Mouse (Mus musculus): Measurements from ENCODE around the gene Slc4a10. TPM values are rescaled to one million over a fixed set of nuclear protein-coding genes. Genes with fewer than 3 reads are reported as not detected.

Slc4a10 gene
- polyA plus RNA-seq, 1 experiment from 2014 or later, result 4.0 TPM

- H3K4me1 ChIP-seq, result peaks cover 11% of the 10 kb centered on the region
- H3K27me3 ChIP-seq, result no peaks in the 10 kb centered on the region
- 89% methylated on average over 7 of the region's 7 CpGs for WGBS
- no peaks in the 10 kb centered on the region for H3K9me3 ChIP-seq (replicated peaks)
- H3K27ac ChIP-seq, result no peak overlapping the region
- no peak overlapping the region for H3K9ac ChIP-seq
- H3K36me3 ChIP-seq (ENCODE audit: poor library complexity, severe bottlenecking), result no peaks in the 10 kb centered on the region
- no peak overlapping the region for H3K4me3 ChIP-seq
- no peak for ATAC-seq
- H3K4me2 ChIP-seq, result no peak overlapping the region
Observed at GRCm38 (mm10) chr2:62357259-62357658, 311.0 kb downstream of the Slc4a10 start.

- no peaks in the 10 kb centered on the region for H3K36me3 ChIP-seq (ENCODE audit: poor library complexity, severe bottlenecking)
- 81% methylated on average over 6 of the region's 6 CpGs for whole genome bisulfite sequencing
- no peak overlapping the region for H3K4me2 ChIP-seq
- no peaks in the 10 kb centered on the region for H3K9me3 ChIP-seq (replicated peaks)
- H3K9ac ChIP-seq, result no peak overlapping the region
- no peak overlapping the region for H3K4me3 ChIP-seq
- H3K4me1 ChIP-seq, result peaks cover under 1% of the 10 kb centered on the region; the same call in 1 of the 2 replicates
- ATAC-seq, result no peak
- H3K27ac ChIP-seq, result no peak overlapping the region
- no peaks in the 10 kb centered on the region for H3K27me3 ChIP-seq
Observed at GRCm38 (mm10) chr2:62360872-62361271, 314.6 kb downstream of the Slc4a10 start.

GRCm38 (mm10) chr2:62361514-62361913 is 315.3 kb downstream of the Slc4a10 start:
- no peak overlapping the region for H3K4me3 ChIP-seq
- H3K27me3 ChIP-seq, result no peaks in the 10 kb centered on the region
- H3K36me3 ChIP-seq (ENCODE audit: poor library complexity, severe bottlenecking), result no peaks in the 10 kb centered on the region
- no peak overlapping the region for H3K4me2 ChIP-seq
- no peaks in the 10 kb centered on the region for H3K4me1 ChIP-seq
- no peak overlapping the region for H3K27ac ChIP-seq
- ATAC-seq, result peak; percentile 57; the same call in 1 of the 2 replicates
- H3K9me3 ChIP-seq (replicated peaks), result no peaks in the 10 kb centered on the region
- 66% methylated on average over 3 of the region's 3 CpGs for WGBS
- H3K9ac ChIP-seq, result no peak overlapping the region

GRCm38 (mm10) chr2:62362211-62362610 is 315.9 kb downstream of the Slc4a10 start:
- Histone ChIP-seq H3K4me1 (no peaks in the 10 kb centered on the region), H3K27ac (no peak overlapping the region), H3K36me3 (ENCODE audit: poor library complexity, severe bottlenecking) (no peaks in the 10 kb centered on the region), H3K27me3 (no peaks in the 10 kb centered on the region), H3K4me2 (no peak overlapping the region), H3K9me3 (replicated peaks) (no peaks in the 10 kb centered on the region), H3K9ac (no peak overlapping the region), H3K4me3 (no peak overlapping the region)
- no peak for ATAC-seq
- WGBS, result 90% methylated on average over 9 of the region's 9 CpGs

GRCm38 (mm10) chr2:62363606-62364005 is 317.3 kb downstream of the Slc4a10 start:
- WGBS, result 87% methylated on average over 4 of the region's 4 CpGs

GRCm38 (mm10) chr2:62368349-62369053 is 322.2 kb downstream of the Slc4a10 start:
- Histone ChIP-seq H3K27ac (no peak overlapping the region), H3K9ac (no peak overlapping the region), H3K27me3 (no peaks in the 10 kb centered on the region), H3K4me1 (no peaks in the 10 kb centered on the region), H3K36me3 (ENCODE audit: poor library complexity, severe bottlenecking) (no peaks in the 10 kb centered on the region), H3K9me3 (replicated peaks) (no peaks in the 10 kb centered on the region), H3K4me3 (no peak overlapping the region), H3K4me2 (no peak overlapping the region)
- no peak for ATAC-seq
- 84% methylated on average over 5 of the region's 5 CpGs for WGBS

More at GRCm38 (mm10) chr2:62363606-62364005, 317.3 kb downstream of the Slc4a10 start:
- Histone ChIP-seq H3K4me1 (no peaks in the 10 kb centered on the region), H3K36me3 (ENCODE audit: poor library complexity, severe bottlenecking) (no peaks in the 10 kb centered on the region), H3K4me3 (no peak overlapping the region), H3K9ac (no peak overlapping the region), H3K27me3 (no peaks in the 10 kb centered on the region), H3K9me3 (replicated peaks) (no peaks in the 10 kb centered on the region), H3K27ac (no peak overlapping the region), H3K4me2 (no peak overlapping the region)
- no peak for ATAC-seq

GRCm38 (mm10) chr2:62370048-62370447 is 323.8 kb downstream of the Slc4a10 start:
- Histone ChIP-seq H3K27ac (no peak overlapping the region), H3K4me3 (no peak overlapping the region), H3K9me3 (replicated peaks) (no peaks in the 10 kb centered on the region), H3K4me2 (no peak overlapping the region), H3K9ac (no peak overlapping the region), H3K4me1 (no peaks in the 10 kb centered on the region), H3K27me3 (no peaks in the 10 kb centered on the region), H3K36me3 (ENCODE audit: poor library complexity, severe bottlenecking) (no peaks in the 10 kb centered on the region)
- WGBS, result 65% methylated on average over 2 of the region's 2 CpGs
- no peak for ATAC-seq

- no peak overlapping the region for H3K4me3 ChIP-seq
- 75% methylated on average over 11 of the region's 11 CpGs for WGBS
Observed at GRCm38 (mm10) chr2:62373692-62374091, 327.4 kb downstream of the Slc4a10 start.

More at GRCm38 (mm10) chr2:62373692-62374091, 327.4 kb downstream of the Slc4a10 start:
- H3K9me3 ChIP-seq (replicated peaks), result no peaks in the 10 kb centered on the region
- H3K4me2 ChIP-seq, result no peak overlapping the region
- no peaks in the 10 kb centered on the region for H3K4me1 ChIP-seq
- no peak overlapping the region for H3K27ac ChIP-seq
- no peaks in the 10 kb centered on the region for H3K27me3 ChIP-seq
- no peak overlapping the region for H3K9ac ChIP-seq
- no peaks in the 10 kb centered on the region for H3K36me3 ChIP-seq (ENCODE audit: poor library complexity, severe bottlenecking)
- ATAC-seq, result no peak

Other genes with a start within 250 kb of the Slc4a10 start
- gene Tbr1, start 243.5 kb upstream of the Slc4a10 start, polyA plus RNA-seq (2015; fragmentation: Nextera tagmentation; extraction: Ambion mirVana), result 36.3 and 45.1 TPM in 2 replicates

All from forebrain, embryonic 13.5 days (tissue).